Mouse (Mus musculus) Patski (cell line): ENCODE results near the gene Hoxc9. TPM values are rescaled to one million over a fixed set of nuclear protein-coding genes. Genes with fewer than 3 reads are reported as not detected.

Experiments
- ATAC-seq: fragments of 100-300 bp; one replicate; pipeline ENCODE4 v1.8.0; 2021
- CTCF ChIA-PET: fragments of 350-600 bp; sonication (Branson Sonifier 250); formaldehyde crosslinking; loops from one replicate; lab custom pipeline; 2022; ENCODE audit warnings: inconsistent platforms; lab: Charles Lee
- POLR2A ChIA-PET: fragments of 350-600 bp; sonication (Branson Sonifier 250); formaldehyde crosslinking; loops from one replicate; lab custom pipeline; 2022; ENCODE audit warnings: antibody characterized with exemption, inconsistent platforms; lab: Charles Lee
- DNase-seq: peaks from one replicate; pipeline ENCODE4 v3.0.0-alpha.2; 2011; ENCODE audit warnings: low read depth, low spot score
- H3K27me3 ChIP-seq: fragments of 371-371 bp; one replicate; pipeline ENCODE4 v1.5.1; 2021
- CTCF ChIP-seq: fragments of 100-300 bp; IDR thresholded peaks from one replicate; pipeline ENCODE4 v1.5.1; 2021
- in situ Hi-C: fragments of 300-500 bp; cut with MboI; formaldehyde crosslinking; loops from 3 replicates; pipeline ENCODE4 v1.11.1; 2018; ENCODE audit warnings: low pct_unique_long_range_greater_than_20kb, mixed read lengths
- polyA plus RNA-seq: library from polyadenylated mRNA; unstranded; gene quantifications from one replicate; pipeline ENCODE4 v1.2.3, GENCODE M21; 2021

Hoxc9 gene
- polyA plus RNA-seq, 1 experiment from 2014 or later = 5.8 TPM

DNA sequence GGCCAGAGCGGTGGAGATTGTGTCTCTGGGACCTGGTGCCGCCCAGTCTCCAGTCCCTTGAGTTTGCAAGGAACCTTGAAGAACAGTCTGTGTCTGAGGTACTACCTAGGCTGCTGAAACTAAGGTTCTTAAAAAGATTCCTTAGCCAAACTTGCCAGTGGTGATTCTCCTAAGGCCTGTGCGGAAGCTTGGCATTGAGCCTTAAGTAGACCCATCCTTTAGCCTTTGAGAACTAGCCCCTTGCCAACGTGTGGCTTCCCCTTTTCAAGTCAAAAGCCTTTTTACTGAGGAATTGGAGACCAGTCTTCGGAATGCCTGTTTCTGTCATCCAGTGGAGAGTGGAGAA is 32.8 kb upstream of the Hoxc9 start:
- POLR2A ChIA-PET = no interaction called here
- no peak for TF ChIP-seq CTCF
- CTCF ChIA-PET = no interaction called here
- in situ Hi-C loops = no loop called here
- H3K27me3 ChIP-seq = peaks cover 11% of the 10 kb centered on the region
- ATAC-seq = no peak
- DNase-seq = no peak

DNA sequence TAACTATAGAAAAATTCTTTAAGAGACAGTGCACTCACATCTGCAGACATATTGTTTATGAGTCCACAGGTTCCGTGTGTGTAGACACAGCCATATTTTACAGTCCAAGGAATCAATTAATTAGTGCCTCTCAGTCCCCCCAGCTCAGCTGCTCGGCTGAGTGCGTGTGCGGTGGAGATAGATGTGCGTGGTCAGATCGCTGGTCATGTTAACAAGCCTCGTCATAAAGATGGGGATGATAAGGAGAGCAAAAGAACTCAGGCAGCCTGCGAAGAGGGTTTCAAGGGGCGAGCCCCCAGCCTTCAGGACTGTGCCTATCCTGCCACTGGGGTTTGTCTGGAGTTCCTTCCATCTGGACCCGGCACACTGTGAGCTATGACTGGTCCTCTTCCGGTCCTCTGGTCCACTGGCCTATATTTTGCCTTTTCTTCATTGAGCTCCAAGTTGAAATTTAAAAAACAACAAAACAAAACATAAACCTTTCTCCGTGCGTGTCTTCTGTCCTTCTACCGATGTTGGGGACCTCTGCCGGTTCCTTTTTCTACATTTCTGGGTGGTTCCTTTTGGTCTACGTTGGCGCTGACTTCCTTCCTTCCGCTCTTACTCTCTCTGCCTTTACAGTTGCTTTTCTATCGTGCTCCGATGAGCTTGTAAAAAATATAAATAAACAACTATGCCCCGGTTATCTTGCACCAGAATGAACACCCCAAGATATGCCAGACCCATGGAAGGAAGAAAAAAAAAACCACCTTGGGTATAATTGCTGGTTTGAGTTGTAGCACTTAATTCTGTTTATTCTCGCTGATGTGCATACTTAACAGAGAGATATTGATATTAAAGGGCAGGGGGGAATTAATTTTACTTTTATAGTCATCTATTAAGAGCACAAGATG is 30.8 kb upstream of the Hoxc9 start:
- in situ Hi-C loops = loop anchor here (5.0 kb wide), 1 partner anchor 188 kb away; no protein-coding TSS in a partner anchor
- peaks cover 11% of the 10 kb centered on the region for H3K27me3 ChIP-seq
- TF ChIP-seq CTCF = no peak

DNA sequence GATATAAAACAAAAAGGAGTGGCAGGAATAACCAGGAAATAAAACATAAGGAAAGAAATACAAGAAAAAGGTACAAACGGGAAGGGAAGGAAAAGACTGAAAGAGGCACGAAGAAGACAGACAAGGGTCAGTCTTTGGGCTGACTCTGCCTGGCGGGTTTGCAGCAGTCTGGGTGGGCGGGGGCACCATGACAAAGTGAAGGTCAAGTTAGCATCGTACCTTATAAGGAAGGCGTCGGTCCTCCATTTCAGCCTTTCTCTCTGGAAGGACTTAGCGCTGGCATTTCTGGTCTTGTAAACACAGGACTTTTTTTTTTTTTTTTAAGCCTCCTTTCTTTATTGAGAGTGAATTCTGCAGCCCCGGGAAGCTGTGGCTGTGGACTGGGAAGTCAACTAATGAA is 29.0 kb upstream of the Hoxc9 start:
- ChIA-PET CTCF (interaction anchor here (1.0 kb wide), 1 partner anchor 231 kb away, joined by 3 read pairs; no protein-coding TSS in a partner anchor), POLR2A (interaction anchor here (0.5 kb wide), 1 partner anchor 311 kb away, joined by 3 read pairs; no protein-coding TSS in a partner anchor)
- no peak for ATAC-seq
- in situ Hi-C loops = loop anchor here (5.0 kb wide), 1 partner anchor 190 kb away; no protein-coding TSS in a partner anchor
- H3K27me3 ChIP-seq = peaks cover 11% of the 10 kb centered on the region
- no peak for DNase-seq
- TF ChIP-seq CTCF = no peak

More for the DNA sequence above, 30.8 kb upstream of the Hoxc9 start:
- ChIA-PET POLR2A (no interaction called here), CTCF (interaction anchor here (1.8 kb wide), 1 partner anchor 20 kb away, joined by 5 read pairs; no protein-coding TSS in a partner anchor)
- DNase-seq = no peak
- ATAC-seq = no peak

GRCm38 (mm10) chr15:102948842-102949241 is 27.4 kb upstream of the Hoxc9 start:
- DNase-seq = no peak
- in situ Hi-C loops = loop anchor here (5.0 kb wide), 1 partner anchor 192 kb away; no protein-coding TSS in a partner anchor
- H3K27me3 ChIP-seq = peaks cover 19% of the 10 kb centered on the region
- ATAC-seq = no peak
- ChIA-PET CTCF (no interaction called here), POLR2A (no interaction called here)
- TF ChIP-seq CTCF = no peak

- ATAC-seq (no peak), DNase-seq (no peak)
- POLR2A ChIA-PET = no interaction called here
- in situ Hi-C loops = loop anchor here (5.0 kb wide), 1 partner anchor 192 kb away; no protein-coding TSS in a partner anchor
- TF ChIP-seq CTCF = no peak
- peaks cover 23% of the 10 kb centered on the region for H3K27me3 ChIP-seq
- CTCF ChIA-PET = no interaction called here
These were observed 26.5 kb upstream of the Hoxc9 start for GRCm38 (mm10) chr15:102949696-102950095.

GRCm38 (mm10) chr15:102950877-102951276 is 25.4 kb upstream of the Hoxc9 start:
- in situ Hi-C loops = no loop called here
- DNase-seq (no peak), ATAC-seq (no peak)
- peaks cover 28% of the 10 kb centered on the region for H3K27me3 ChIP-seq
- no peak for TF ChIP-seq CTCF
- ChIA-PET CTCF (no interaction called here), POLR2A (no interaction called here)

GRCm38 (mm10) chr15:102953561-102953960 is 22.7 kb upstream of the Hoxc9 start:
- CTCF ChIA-PET = interaction anchor here (1.0 to 1.2 kb wide), 2 partner anchors 10 to 13 kb away, joined by 3 read pairs; partner anchors contain the start of genes Hoxc10 and Hoxc5
- TF ChIP-seq CTCF = no peak
- POLR2A ChIA-PET = interaction anchor here (0.5 to 0.6 kb wide), 2 partner anchors 96 to 209 kb away, joined by 3 to 4 read pairs; no protein-coding TSS in a partner anchor
- in situ Hi-C loops = no loop called here
- DNase-seq = no peak
- ATAC-seq = no peak
- peaks cover 41% of the 10 kb centered on the region for H3K27me3 ChIP-seq

GRCm38 (mm10) chr15:102954192-102955006 is 21.8 kb upstream of the Hoxc9 start, which contains the start of gene Hoxc11:
Gene Hoxc11 (plus strand): TSS chr15:102954427.
- peaks cover 41% of the 10 kb centered on the region for H3K27me3 ChIP-seq
- ATAC-seq = no peak
- DNase-seq = no peak
- POLR2A ChIA-PET = interaction anchor here (0.6 kb wide), 1 partner anchor 97 kb away, joined by 3 read pairs; no protein-coding TSS in a partner anchor
- in situ Hi-C loops = no loop called here
- CTCF ChIA-PET = interaction anchor here (1.0 to 1.2 kb wide), 2 partner anchors 10 to 13 kb away, joined by 3 read pairs; partner anchors contain the start of genes Hoxc10 and Hoxc5
- TF ChIP-seq CTCF = no peak

DNA sequence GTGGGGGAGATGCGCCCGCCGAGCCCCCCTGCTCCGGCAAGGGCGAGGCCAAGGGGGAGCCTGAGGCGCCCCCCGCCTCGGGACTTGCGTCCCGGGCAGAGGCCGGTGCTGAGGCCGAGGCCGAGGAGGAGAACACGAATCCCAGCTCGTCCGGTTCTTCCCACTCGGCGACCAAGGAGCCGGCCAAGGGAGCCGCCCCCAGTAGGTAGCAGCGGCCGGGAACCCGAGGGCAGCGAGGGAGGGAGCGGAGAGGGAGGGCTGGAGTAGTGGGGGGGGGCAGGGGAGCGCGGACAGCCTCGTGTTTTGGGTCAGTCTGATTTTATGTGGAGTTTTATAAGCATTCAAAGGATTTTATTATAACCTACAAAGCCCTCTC is 21.2 kb upstream of the Hoxc9 start:
- CTCF ChIA-PET = no interaction called here
- peaks cover 41% of the 10 kb centered on the region for H3K27me3 ChIP-seq
- no peak for TF ChIP-seq CTCF
- DNase-seq (no peak), ATAC-seq (no peak)
- POLR2A ChIA-PET = no interaction called here
- in situ Hi-C loops = no loop called here
